Mouse (Mus musculus) forebrain, embryonic 13.5 days (tissue): Measurements from ENCODE around the gene Gm20388. TPM values are rescaled to one million over a fixed set of nuclear protein-coding genes. Genes with fewer than 3 reads are reported as not detected.
A peak's percentile ranks its signal among the peaks of the same experiment; 100 is the strongest.

Experiments
- ATAC-seq: fragments of 200-750 bp; cut with Nextera tagmentation; 2 replicates; pipeline ENCODE4 v1.8.0; 2017
- H3K27ac ChIP-seq: fragments of 300-500 bp; sonication (generic); 2 replicates; pipeline ENCODE4 v1.5.1; 2015; ENCODE audit warnings: inconsistent platforms, mild to moderate bottlenecking, moderate library complexity
- H3K27me3 ChIP-seq: fragments of 300-500 bp; sonication (generic); 2 replicates; pipeline ENCODE4 v1.6.1; 2015; ENCODE audit warnings: mild to moderate bottlenecking, inconsistent platforms
- H3K36me3 ChIP-seq: fragments of 300-500 bp; sonication (generic); 2 replicates; pipeline ENCODE4 v1.6.1; 2015; ENCODE audit warnings: mild to moderate bottlenecking, inconsistent platforms; ENCODE audit not compliant: poor library complexity, severe bottlenecking
- H3K4me1 ChIP-seq: fragments of 300-500 bp; sonication (generic); 2 replicates; pipeline ENCODE4 v1.6.1; 2015; ENCODE audit warnings: inconsistent platforms
- H3K4me2 ChIP-seq: fragments of 300-500 bp; sonication (generic); 2 replicates; pipeline ENCODE4 v1.6.1; 2015; ENCODE audit warnings: inconsistent platforms, mild to moderate bottlenecking, moderate library complexity
- H3K4me3 ChIP-seq: fragments of 300-500 bp; sonication (generic); 2 replicates; pipeline ENCODE4 v1.5.1; 2015; ENCODE audit warnings: mild to moderate bottlenecking, inconsistent platforms
- H3K9ac ChIP-seq: fragments of 300-500 bp; sonication (generic); 2 replicates; pipeline ENCODE4 v1.6.1; 2015; ENCODE audit warnings: mild to moderate bottlenecking, inconsistent platforms
- H3K9me3 ChIP-seq: fragments of 300-500 bp; sonication (generic); replicated peaks from 2 replicates; pipeline ENCODE4 v1.6.1; 2016; ENCODE audit warnings: inconsistent platforms
- WGBS: fragments of 180-500 bp; shearing (Covaris S2); methylation state at CpG from one replicate; pipeline ENCODE4 v1.1.7; 2015; 5-methylcytosine and 5-hydroxymethylcytosine counted together
- polyA plus RNA-seq: library from polyadenylated mRNA; unstranded; fragments of >200 nt; fragmentation: Nextera tagmentation; extraction: Ambion mirVana; gene quantifications from 2 replicates; pipeline ENCODE4 v1.2.1, GENCODE M21; 2015

Gene Gm20388
- polyA plus RNA-seq, 1 experiment from 2014 or later, result 5.6 TPM

GRCm38 (mm10) chr8:121951656-121952009 is 2041.0 kb downstream of the Gm20388 start:
- H3K36me3 ChIP-seq, result peaks cover 27% of the 10 kb centered on the region
- no peaks in the 10 kb centered on the region for H3K27me3 ChIP-seq
- 32% methylated on average over 7 of the region's 7 CpGs for WGBS
- no peak for ATAC-seq
- H3K4me3 ChIP-seq, result peak overlapping the region; percentile 78
- H3K27ac ChIP-seq, result no peak overlapping the region; the same call in 1 of the 2 replicates
- H3K9ac ChIP-seq, result peak overlapping the region; percentile 98
- H3K4me1 ChIP-seq, result peaks cover 51% of the 10 kb centered on the region
- H3K4me2 ChIP-seq, result peak overlapping the region; percentile 96
- no peaks in the 10 kb centered on the region for H3K9me3 ChIP-seq

DNA sequence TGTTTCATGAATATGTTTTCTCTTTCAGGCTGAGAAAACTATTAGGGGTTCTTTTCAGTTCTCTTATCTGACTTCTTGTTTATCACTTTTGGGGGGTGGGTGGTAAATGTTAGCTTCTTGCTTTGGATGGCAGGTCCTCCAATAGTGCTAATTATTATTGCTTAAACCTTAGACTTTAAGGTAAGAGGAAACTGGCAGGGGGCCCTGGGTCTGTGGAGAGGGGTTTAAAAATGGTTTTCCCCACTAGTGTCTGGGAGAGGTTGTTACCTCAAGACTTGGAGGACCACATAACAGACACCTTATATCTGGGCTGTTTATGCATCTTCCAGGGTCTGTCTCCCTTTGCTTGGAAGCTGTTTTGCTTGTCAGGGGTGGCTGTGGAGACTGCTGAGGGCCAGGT is 2041.5 kb downstream of the Gm20388 start:
- Histone ChIP-seq H3K9me3 (no peaks in the 10 kb centered on the region), H3K4me1 (peaks cover 47% of the 10 kb centered on the region), H3K9ac (peak overlapping the region; percentile 41), H3K4me3 (peak overlapping the region; percentile 78), H3K36me3 (peaks cover 27% of the 10 kb centered on the region), H3K27ac (no peak overlapping the region), H3K27me3 (no peaks in the 10 kb centered on the region), H3K4me2 (peak overlapping the region; percentile 96)
- ATAC-seq, result no peak

- Histone ChIP-seq H3K27me3 (no peaks in the 10 kb centered on the region), H3K27ac (no peak overlapping the region), H3K9me3 (no peaks in the 10 kb centered on the region), H3K36me3 (peaks cover 27% of the 10 kb centered on the region), H3K9ac (no peak overlapping the region; the same call in 1 of the 2 replicates), H3K4me3 (no peak overlapping the region), H3K4me1 (peaks cover 41% of the 10 kb centered on the region), H3K4me2 (peak overlapping the region; percentile 96)
- 89% methylated on average over 7 of the region's 7 CpGs for WGBS
- no peak for ATAC-seq
These were observed 2042.2 kb downstream of the Gm20388 start for GRCm38 (mm10) chr8:121952800-121953199.

- Histone ChIP-seq H3K4me3 (no peak overlapping the region), H3K27me3 (no peaks in the 10 kb centered on the region), H3K4me1 (peaks cover 31% of the 10 kb centered on the region), H3K9me3 (no peaks in the 10 kb centered on the region), H3K4me2 (no peak overlapping the region), H3K27ac (no peak overlapping the region), H3K9ac (no peak overlapping the region), H3K36me3 (peaks cover 27% of the 10 kb centered on the region)
- ATAC-seq, result no peak
- 83% methylated on average over 3 of the region's 3 CpGs for WGBS
These were observed 2043.3 kb downstream of the Gm20388 start for GRCm38 (mm10) chr8:121953821-121954545.

- ATAC-seq, result no peak
- WGBS, result 88% methylated on average over 10 of the region's 10 CpGs
- no peaks in the 10 kb centered on the region for H3K27me3 ChIP-seq
These were observed 2044.4 kb downstream of the Gm20388 start for GRCm38 (mm10) chr8:121954981-121955555.

DNA sequence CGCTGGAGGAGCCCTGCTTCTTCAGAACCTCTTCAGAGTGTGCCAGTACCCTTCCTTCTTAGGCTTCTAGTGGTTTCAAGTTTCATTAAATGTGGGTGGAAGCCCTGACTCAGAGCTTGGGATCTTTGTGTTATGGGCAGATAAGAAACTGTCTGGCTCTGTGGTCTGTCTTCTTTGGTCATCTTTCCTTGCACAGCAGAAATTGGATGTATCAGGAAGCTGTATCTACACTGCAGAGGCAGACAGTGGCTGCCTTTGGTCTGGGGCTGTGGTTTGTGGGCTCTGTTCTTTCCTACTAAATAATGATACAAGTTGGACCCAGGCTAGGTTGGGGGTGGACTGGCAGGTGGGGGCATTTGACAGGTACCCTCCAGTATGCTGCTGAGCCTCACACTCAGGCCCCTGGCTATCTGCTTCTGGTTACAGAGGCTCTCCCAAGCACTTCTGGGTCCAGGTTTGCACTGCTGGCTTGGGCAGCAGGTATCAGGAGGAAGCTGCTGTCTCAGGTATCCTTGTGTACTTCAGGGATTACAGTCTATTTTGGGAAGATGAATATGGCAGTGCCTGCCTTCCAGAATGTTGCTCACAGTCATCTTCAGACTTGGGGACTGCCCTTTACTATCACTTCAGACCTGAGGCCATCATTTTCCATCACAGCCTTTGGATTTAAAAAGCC is 2045.3 kb downstream of the Gm20388 start:
- Histone ChIP-seq H3K4me2 (no peak overlapping the region), H3K36me3 (peaks cover 27% of the 10 kb centered on the region), H3K9ac (no peak overlapping the region), H3K27ac (no peak overlapping the region), H3K27me3 (no peaks in the 10 kb centered on the region), H3K9me3 (no peaks in the 10 kb centered on the region), H3K4me3 (no peak overlapping the region), H3K4me1 (peaks cover 25% of the 10 kb centered on the region)
- 83% methylated on average over 1 of the region's 1 CpGs for WGBS
- ATAC-seq, result no peak

More at GRCm38 (mm10) chr8:121954981-121955555, 2044.4 kb downstream of the Gm20388 start:
- Histone ChIP-seq H3K9me3 (no peaks in the 10 kb centered on the region), H3K4me1 (peaks cover 25% of the 10 kb centered on the region), H3K4me3 (no peak overlapping the region), H3K36me3 (peaks cover 27% of the 10 kb centered on the region), H3K27ac (no peak overlapping the region), H3K4me2 (no peak overlapping the region), H3K9ac (no peak overlapping the region)

DNA sequence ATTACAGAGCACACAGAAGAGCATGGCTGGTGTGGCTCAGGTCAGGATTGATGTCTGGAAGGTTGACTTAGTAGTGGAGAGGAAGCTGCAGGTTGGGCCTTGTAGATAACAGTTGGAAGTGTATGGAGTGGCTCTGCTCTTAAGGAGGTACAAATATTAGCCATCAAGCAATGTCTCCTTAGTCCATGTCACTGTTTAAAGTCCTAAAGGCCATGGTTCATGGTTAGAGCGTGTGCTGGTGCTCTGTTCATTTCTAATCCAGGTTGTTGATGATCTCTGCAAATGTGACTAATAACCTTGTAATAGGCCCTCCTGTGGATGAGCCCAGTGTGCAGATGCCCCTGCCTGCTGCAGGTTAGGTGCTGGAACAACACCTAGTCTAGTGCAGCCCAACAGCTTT is 2047.8 kb downstream of the Gm20388 start:
- H3K4me3 ChIP-seq, result no peak overlapping the region
- no peak overlapping the region for H3K4me2 ChIP-seq
- H3K4me1 ChIP-seq, result 0 out of 2 replicates have a peak, but pooled peaks cover 6% of the 10 kb centered on the region
- no peak for ATAC-seq
- no peaks in the 10 kb centered on the region for H3K9me3 ChIP-seq
- no peak overlapping the region for H3K27ac ChIP-seq
- 90% methylated on average over 1 of the region's 1 CpGs for WGBS
- no peaks in the 10 kb centered on the region for H3K27me3 ChIP-seq
- peaks cover 26% of the 10 kb centered on the region for H3K36me3 ChIP-seq
- no peak overlapping the region for H3K9ac ChIP-seq

- Histone ChIP-seq H3K9me3 (no peaks in the 10 kb centered on the region), H3K36me3 (peaks cover 7% of the 10 kb centered on the region; the same call in 1 of the 2 replicates), H3K9ac (no peak overlapping the region), H3K4me2 (no peak overlapping the region), H3K27me3 (no peaks in the 10 kb centered on the region), H3K27ac (no peak overlapping the region), H3K4me3 (no peak overlapping the region), H3K4me1 (peaks cover 23% of the 10 kb centered on the region)
- ATAC-seq, result no peak
- 77% methylated on average over 3 of the region's 3 CpGs for WGBS
These were observed 2052.3 kb downstream of the Gm20388 start for GRCm38 (mm10) chr8:121962892-121963291.

DNA sequence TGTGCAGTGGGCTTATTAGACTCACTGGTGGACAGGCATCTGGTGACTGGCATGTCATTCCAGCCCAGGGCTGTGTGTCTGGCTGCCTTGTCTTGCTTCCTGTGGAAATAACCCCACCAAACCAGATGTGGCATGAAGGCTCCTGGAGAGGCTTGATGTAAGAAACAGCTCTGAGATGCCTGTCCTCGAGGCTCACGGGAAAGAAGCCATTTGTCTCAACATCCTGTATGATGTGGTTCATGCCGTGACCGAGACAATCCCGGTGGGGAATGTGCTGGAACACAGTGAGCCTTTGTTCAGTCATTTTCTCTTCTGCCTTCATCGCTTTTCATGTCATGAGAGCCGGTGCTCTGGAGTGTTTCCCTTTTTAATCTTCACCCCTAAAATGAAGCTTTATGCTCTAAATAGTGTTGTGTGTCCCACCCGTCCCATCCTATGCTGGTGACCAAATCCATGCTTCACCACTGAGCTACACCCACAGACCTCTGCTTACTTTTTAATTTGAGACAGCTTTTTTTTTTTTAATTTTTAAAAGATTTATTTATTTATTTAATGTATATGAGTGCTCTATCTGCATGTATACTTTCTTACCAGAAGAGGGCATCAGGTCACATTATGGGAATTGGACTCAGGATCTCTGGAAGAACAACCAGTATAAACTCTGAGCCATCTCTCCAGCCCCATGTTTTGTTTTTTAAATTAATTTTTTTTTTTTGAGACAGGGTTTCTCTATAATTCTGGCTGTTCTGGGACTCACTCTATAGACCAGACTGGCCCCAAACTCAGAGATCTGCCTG is 2054.3 kb downstream of the Gm20388 start:
- no peaks in the 10 kb centered on the region for H3K9me3 ChIP-seq
- H3K36me3 ChIP-seq, result peaks cover 7% of the 10 kb centered on the region; the same call in 1 of the 2 replicates
- no peaks in the 10 kb centered on the region for H3K27me3 ChIP-seq
- no peak overlapping the region for H3K9ac ChIP-seq
- no peak for ATAC-seq
- H3K27ac ChIP-seq, result no peak overlapping the region
- WGBS, result 86% methylated on average over 8 of the region's 8 CpGs
- H3K4me3 ChIP-seq, result no peak overlapping the region
- H3K4me2 ChIP-seq, result no peak overlapping the region
- peaks cover 31% of the 10 kb centered on the region for H3K4me1 ChIP-seq

DNA sequence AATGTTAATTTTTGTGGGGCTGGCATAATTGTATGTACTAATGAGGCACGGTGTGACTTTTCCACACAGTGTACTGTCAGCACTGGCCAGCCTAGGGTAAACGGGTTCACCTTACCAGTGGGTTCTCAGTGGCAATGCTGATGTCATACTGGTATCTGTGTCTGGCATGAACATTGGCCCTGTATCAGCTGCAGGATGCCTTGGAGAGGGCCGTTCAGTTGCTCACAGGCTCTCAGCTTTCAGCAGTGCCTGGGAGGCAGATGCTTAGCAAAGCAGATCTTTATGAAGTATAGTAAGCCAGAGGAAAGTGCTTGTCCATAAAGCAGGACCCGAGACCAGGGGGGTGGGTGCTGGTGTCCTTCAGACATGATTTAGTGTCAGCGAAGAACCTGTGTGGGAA is 2055.5 kb downstream of the Gm20388 start:
- Histone ChIP-seq H3K27ac (no peak overlapping the region; the same call in 1 of the 2 replicates), H3K4me1 (peaks cover 38% of the 10 kb centered on the region), H3K36me3 (peaks cover 7% of the 10 kb centered on the region; the same call in 1 of the 2 replicates), H3K4me2 (no peak overlapping the region), H3K9ac (no peak overlapping the region), H3K9me3 (no peaks in the 10 kb centered on the region), H3K27me3 (no peaks in the 10 kb centered on the region), H3K4me3 (no peak overlapping the region)
- ATAC-seq, result peak; percentile 33; the same call in 1 of the 2 replicates
- 69% methylated on average over 5 of the region's 5 CpGs for WGBS

DNA sequence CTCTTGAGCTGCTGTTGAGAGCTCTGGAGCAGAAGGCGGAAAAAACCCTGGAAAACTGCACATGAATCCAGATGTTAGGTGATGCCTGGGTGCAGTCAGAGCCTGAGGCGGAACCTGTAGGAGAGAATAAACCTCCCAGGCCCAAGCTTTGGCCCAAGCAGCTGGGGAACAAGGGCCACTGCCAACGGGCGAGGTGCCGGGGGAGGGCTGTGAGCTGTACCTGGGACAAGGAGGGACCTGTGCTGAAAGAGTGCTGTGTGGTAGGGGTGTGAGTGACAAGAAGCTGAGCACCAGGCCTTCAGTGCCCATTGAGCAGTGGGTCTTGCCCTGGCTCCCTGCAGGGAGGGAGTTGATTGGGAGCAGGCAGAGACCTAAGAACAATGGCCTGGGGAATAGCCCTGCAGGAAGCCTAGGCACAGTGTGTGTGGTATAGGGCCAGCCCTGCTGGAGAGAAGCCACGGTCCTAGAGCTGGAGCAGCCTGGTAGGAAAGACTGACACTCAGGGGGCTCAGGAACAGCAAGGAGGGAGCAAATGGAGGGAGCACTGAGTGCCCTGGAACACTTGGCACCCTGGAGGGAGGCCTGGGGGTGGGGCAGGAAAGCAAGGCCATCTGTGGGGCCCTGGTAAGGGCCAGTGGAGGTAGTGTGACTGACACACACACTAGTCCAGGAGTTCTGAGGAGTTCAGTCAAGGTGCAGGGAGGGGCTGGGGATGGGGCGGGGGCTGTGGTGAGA is 2056.2 kb downstream of the Gm20388 start:
- no peaks in the 10 kb centered on the region for H3K9me3 ChIP-seq
- H3K27me3 ChIP-seq, result no peaks in the 10 kb centered on the region
- no peak overlapping the region for H3K4me3 ChIP-seq
- no peak overlapping the region; the same call in 1 of the 2 replicates for H3K4me2 ChIP-seq
- ATAC-seq, result peak; percentile 50
- peaks cover 7% of the 10 kb centered on the region; the same call in 1 of the 2 replicates for H3K36me3 ChIP-seq
- H3K9ac ChIP-seq, result no peak overlapping the region
- H3K4me1 ChIP-seq, result peaks cover 44% of the 10 kb centered on the region
- 26% methylated on average over 7 of the region's 7 CpGs for WGBS
- peak overlapping the region; percentile 1; the same call in 1 of the 2 replicates for H3K27ac ChIP-seq
